Mouse (Mus musculus) liver, adult 2 months (tissue): ENCODE measurements around the gene Wasl.

ENCODE experiments used
- CTCF ChIP-seq: fragments of 200-500 bp; IDR thresholded peaks from 2 replicates; pipeline ENCODE4 v1.5.1; 2011; ENCODE audit warnings: low read depth, low read length, control low read depth
- POLR2A ChIP-seq: fragments of 200-500 bp; IDR thresholded peaks from 2 replicates; pipeline ENCODE4 v1.6.1; 2011; ENCODE audit warnings: low read length, control low read depth; ENCODE audit not compliant: insufficient read depth; ENCODE audit errors: extremely low read depth

GRCm38 (mm10) chr6:24664867-24665458, at the start of gene Wasl:
- no peak for TF ChIP-seq CTCF
- TF ChIP-seq POLR2A, result peak; percentile 78
